Mouse (Mus musculus) myocyte (in vitro differentiated cells): ENCODE measurements around the gene Gm20388.

Experiments
- CEBPB ChIP-seq: IDR thresholded peaks from 2 replicates; pipeline ENCODE4 v1.6.1; 2011; ENCODE audit warnings: mild to moderate bottlenecking, moderate library complexity; ENCODE audit not compliant: poor library complexity, insufficient read depth, severe bottlenecking
- MAX ChIP-seq: IDR thresholded peaks from one replicate; pipeline ENCODE4 v1.6.1; 2011; ENCODE audit warnings: low read depth, mild to moderate bottlenecking, control low read depth
- MYOD1 ChIP-seq, 3 experiments: IDR thresholded peaks; one replicate each; pipeline ENCODE4 v1.6.1; 2011; ENCODE audit warnings: control low read depth in 2 of 3, low read depth in 2 of 3, mild to moderate bottlenecking in 2 of 3, moderate library complexity in 1 of 3; ENCODE audit not compliant: insufficient read length in 2 of 3, control insufficient read depth in 1 of 3
- MYOG ChIP-seq, 3 experiments: IDR thresholded peaks; one replicate each; pipeline ENCODE4 v1.6.1; 2011; ENCODE audit warnings: control low read depth in 2 of 3, low read depth in 2 of 3, mild to moderate bottlenecking in 2 of 3; ENCODE audit not compliant: insufficient read length in 2 of 3, control insufficient read depth in 1 of 3, insufficient read depth in 1 of 3
- POLR2A ChIP-seq: IDR thresholded peaks from one replicate; pipeline ENCODE4 v1.6.1; 2011; ENCODE audit warnings: low read depth, mild to moderate bottlenecking, control low read depth, moderate library complexity; ENCODE audit not compliant: insufficient read length
- POLR2AphosphoS2 ChIP-seq: IDR thresholded peaks from one replicate; pipeline ENCODE4 v1.6.1; 2011; ENCODE audit warnings: low read depth, control low read depth; ENCODE audit not compliant: insufficient read length
- TCF12 ChIP-seq: IDR thresholded peaks from one replicate; pipeline ENCODE4 v1.6.1; 2011; ENCODE audit warnings: mild to moderate bottlenecking, control low read depth; ENCODE audit not compliant: poor library complexity, insufficient read depth, severe bottlenecking
- TCF3 ChIP-seq: IDR thresholded peaks from one replicate; pipeline ENCODE4 v1.6.1; 2011; ENCODE audit warnings: low read depth, control low read depth; ENCODE audit not compliant: insufficient read length

DNA sequence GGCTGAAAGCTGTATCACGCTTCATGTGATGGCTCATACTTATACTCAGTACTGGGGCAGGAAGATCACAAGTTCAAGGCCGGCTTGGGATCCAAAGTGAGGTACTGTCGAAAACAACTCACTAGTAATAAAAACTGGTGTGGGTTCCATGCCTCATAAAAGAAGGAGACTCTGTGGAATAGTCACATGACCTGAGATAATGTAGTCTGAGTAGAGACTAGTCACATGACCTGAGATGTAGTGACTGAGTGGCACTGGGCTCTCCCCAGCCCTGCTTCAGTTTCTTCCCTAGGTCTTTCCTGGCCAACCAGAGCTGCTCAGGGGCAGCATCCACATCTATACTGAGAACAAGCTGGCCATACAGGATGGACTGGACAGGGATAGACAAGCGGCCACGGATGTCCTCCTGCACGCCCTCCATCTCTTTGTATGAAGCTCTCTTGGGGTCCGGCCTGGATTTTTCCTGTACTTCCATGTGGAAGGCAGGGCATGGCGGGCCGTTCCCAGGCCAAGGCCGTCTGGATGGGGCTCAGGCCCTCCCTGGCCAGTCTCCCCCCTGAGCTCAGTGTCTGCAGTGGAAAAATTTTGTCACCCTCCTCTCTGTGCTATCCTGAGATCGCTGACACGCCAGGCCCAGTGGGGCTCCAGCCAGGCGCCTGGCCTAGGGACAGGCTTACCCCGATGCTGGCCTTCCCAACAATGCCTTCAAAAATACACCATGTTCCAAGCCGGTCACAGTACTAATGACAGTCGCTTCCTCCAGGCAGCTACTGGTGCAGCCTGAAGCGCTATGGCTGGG is 2713.4 kb downstream of the Gm20388 start:
- TF ChIP-seq POLR2A (no peak), MAX (no peak), MYOG (IDR thresholded peaks at IDR 0.05; ENCODE audit: control insufficient read depth in 1 of 3, insufficient read depth in 1 of 3, insufficient read length in 2 of 3, low read depth in 2 of 3) (no peak), CEBPB (no peak), MYOD1 (IDR thresholded peaks at IDR 0.05; ENCODE audit: control insufficient read depth in 1 of 3, insufficient read length in 2 of 3, low read depth in 2 of 3) (no peak), TCF3 (no peak), TCF12 (no peak), POLR2AphosphoS2 (no peak)
